Mouse (Mus musculus) liver, embryonic 13.5 days (tissue): ENCODE results near the gene Cntnap3. TPM values are rescaled to one million over a fixed set of nuclear protein-coding genes. Genes with fewer than 3 reads are reported as not detected.
"Not testable (repeated sequence)": the region's sequence is repeated elsewhere in the genome, so short reads cannot be mapped to it uniquely, and the experiment has no call there.

ENCODE experiments used
- ATAC-seq: fragments of 200-750 bp; cut with Nextera tagmentation; 2 replicates; pipeline ENCODE4 v1.8.0; 2017; ENCODE audit warnings: low read depth, mild to moderate bottlenecking, moderate number of reproducible peaks, moderate library complexity
- DNase-seq: peaks from one replicate; pipeline ENCODE4 v3.0.0; 2022
- H3K27ac ChIP-seq: fragments of 300-500 bp; sonication (generic); 2 replicates; pipeline ENCODE4 v1.5.1; 2015; ENCODE audit warnings: moderate library complexity, mild to moderate bottlenecking, inconsistent platforms
- H3K27me3 ChIP-seq: fragments of 300-500 bp; sonication (generic); 2 replicates; pipeline ENCODE4 v1.6.1; 2015; ENCODE audit warnings: mild to moderate bottlenecking, inconsistent platforms
- H3K36me3 ChIP-seq: fragments of 300-500 bp; sonication (generic); 2 replicates; pipeline ENCODE4 v1.6.1; 2015; ENCODE audit warnings: mild to moderate bottlenecking, inconsistent platforms
- H3K4me1 ChIP-seq: fragments of 300-500 bp; sonication (generic); replicated peaks from 2 replicates; pipeline ENCODE4 v1.6.1; 2015; ENCODE audit warnings: inconsistent platforms
- H3K4me2 ChIP-seq: fragments of 300-500 bp; sonication (generic); 2 replicates; pipeline ENCODE4 v1.6.1; 2015; ENCODE audit warnings: inconsistent platforms, mild to moderate bottlenecking, moderate library complexity
- H3K4me3 ChIP-seq: fragments of 300-500 bp; sonication (generic); replicated peaks from 2 replicates; pipeline ENCODE4 v1.5.1; 2015; ENCODE audit warnings: mild to moderate bottlenecking, inconsistent platforms
- H3K9ac ChIP-seq: fragments of 300-500 bp; sonication (generic); 2 replicates; pipeline ENCODE4 v1.6.1; 2015; ENCODE audit warnings: mild to moderate bottlenecking, inconsistent platforms
- H3K9me3 ChIP-seq: fragments of 300-500 bp; sonication (generic); replicated peaks from 2 replicates; pipeline ENCODE4 v1.6.1; 2016; ENCODE audit warnings: inconsistent platforms
- WGBS: fragments of 180-500 bp; shearing (Covaris S2); methylation state at CpG from one replicate; pipeline ENCODE4 v1.1.7; 2015; ENCODE audit not compliant: insufficient replicate concordance; 5-methylcytosine and 5-hydroxymethylcytosine counted together
- polyA plus RNA-seq: library from polyadenylated mRNA; unstranded; fragments of >200 nt; fragmentation: Nextera tagmentation; extraction: Ambion mirVana; gene quantifications from 2 replicates; pipeline ENCODE4 v1.2.1, GENCODE M21; 2015

Cntnap3 gene
- not detected in 2 replicates for polyA plus RNA-seq

DNA sequence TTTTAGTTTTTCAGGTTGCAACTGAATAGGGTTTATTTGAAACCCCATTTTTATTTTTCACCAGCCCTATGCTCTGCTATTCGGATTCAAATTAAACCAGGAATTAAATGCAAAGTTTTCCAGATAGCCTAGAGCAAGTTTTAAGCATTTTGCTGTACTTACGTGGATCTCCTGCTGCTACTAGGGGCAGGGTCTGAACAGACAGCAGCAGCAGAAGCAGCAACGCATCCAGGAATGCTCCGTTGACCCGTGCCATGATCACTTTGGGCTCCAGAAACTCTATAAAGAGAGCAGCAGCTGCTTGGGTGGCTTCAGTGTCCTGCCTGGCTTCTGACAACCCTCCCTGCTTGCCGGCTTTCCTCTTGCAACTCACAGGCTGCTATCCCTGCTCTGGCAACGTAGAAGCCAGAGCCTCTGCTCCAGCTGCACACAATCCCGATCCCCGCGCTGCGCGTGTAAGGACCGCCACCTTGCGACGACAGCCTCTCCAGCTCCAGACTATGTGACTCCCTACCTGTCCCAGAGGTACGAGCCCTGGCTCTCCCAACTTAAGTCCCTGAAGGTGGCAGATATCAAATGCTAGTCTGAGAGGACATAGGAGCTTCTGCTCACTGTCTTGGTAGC lies at the start of gene Cntnap3:
Cntnap3 (minus strand) TSS at position 371 of the 624 bp plus-strand sequence.
- DNase-seq (no peak), ATAC-seq (no peak)
- no peak within 1 kb of the TSS for H3K4me2 ChIP-seq
- 13% methylated on average over 16 of the region's 16 CpGs for WGBS
- H3K27me3 ChIP-seq, result no peaks in the 10 kb centered on the region
- H3K9ac ChIP-seq, result no peak within 1 kb of the TSS
- H3K9me3 ChIP-seq, result no peaks in the 10 kb centered on the region
- no peaks in the 10 kb centered on the region for H3K36me3 ChIP-seq
- H3K4me1 ChIP-seq, result no peaks in the 10 kb centered on the region
- H3K4me3 ChIP-seq, result no peak within 1 kb of the TSS
- no peak within 1 kb of the TSS for H3K27ac ChIP-seq

DNA sequence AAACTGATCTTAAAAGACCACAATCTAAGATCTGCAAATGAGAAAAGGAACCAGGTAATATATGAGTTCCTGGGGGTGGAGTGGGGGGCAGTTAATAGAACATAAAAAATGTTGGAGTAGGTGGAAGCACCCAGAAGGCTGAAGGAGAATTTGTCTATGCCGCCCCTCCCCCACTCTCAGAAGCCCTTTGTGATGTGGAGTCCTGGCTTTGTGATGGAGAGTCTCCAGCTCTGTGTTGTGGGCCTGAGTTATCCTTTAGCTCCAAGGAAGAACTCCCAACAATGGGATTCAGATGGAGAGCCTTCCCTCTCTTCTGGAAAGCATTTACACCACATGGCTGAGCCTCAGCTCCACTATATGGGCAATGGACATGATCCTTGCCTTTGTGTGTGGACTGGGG lies 13.4 kb upstream of the Cntnap3 start, which contains the start of gene Spata31:
Spata31 (plus strand) TSS at position 216 of the 400 bp plus-strand sequence.
- Histone ChIP-seq H3K4me1 (no peaks in the 10 kb centered on the region), H3K4me3 (no peak within 1 kb of the TSS), H3K4me2 (no peak within 1 kb of the TSS), H3K9ac (no peak within 1 kb of the TSS), H3K27me3 (no peaks in the 10 kb centered on the region), H3K36me3 (no peaks in the 10 kb centered on the region), H3K27ac (no peak within 1 kb of the TSS), H3K9me3 (no peaks in the 10 kb centered on the region)
- ATAC-seq (no peak), DNase-seq (no peak)
- 59% methylated on average over 1 of the region's 1 CpGs for WGBS

DNA sequence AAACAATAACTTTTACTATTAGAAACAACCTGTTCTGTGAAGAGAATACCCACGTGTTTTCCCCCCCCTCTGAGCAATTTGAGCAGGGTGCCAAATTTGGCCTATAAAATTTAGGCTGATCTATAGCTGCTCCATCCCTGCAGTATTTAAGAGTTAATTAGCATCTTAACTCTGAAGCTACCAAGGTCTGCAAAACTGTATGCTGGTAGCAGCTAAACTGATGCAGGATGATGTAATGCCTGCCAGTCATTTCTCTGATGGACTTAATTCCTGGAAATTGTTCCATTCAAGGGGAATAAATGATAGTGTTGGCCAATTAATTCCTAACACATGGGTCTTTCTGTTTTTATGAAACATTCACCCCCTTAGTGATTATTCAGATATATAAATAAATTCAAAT lies 623 bp downstream of the Cntnap3 start:
- 23% methylated on average over 1 of the region's 1 CpGs for WGBS

DNA sequence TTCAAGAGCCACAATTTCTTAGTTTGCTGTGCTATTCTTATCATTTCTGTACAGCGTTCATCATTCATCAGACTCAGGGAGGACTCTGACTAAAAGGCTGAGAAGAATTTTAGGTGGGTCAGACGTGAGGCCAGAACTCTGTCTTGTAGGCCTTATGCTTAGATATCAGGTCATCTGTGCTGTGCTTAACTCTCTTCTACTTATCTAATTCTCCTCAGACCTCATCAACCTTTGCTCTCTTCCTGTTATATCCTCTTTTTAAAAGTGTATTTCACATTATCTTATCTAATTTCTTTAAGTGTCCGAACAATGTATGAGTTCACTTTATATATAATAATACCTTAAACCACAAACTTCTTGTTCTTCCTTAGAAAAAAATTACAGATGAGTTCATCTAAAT lies 38.4 kb downstream of the Cntnap3 start:
- Histone ChIP-seq H3K4me3 (no peak overlapping the region), H3K27ac (no peak overlapping the region), H3K9ac (no peak overlapping the region), H3K36me3 (no peaks in the 10 kb centered on the region), H3K4me1 (no peaks in the 10 kb centered on the region), H3K4me2 (no peak overlapping the region), H3K27me3 (no peaks in the 10 kb centered on the region), H3K9me3 (no peaks in the 10 kb centered on the region)
- ATAC-seq, result no peak
- no peak for DNase-seq
- 56% methylated on average over 3 of the region's 3 CpGs for WGBS

More for the DNA sequence above, 623 bp downstream of the Cntnap3 start:
- Histone ChIP-seq H3K36me3 (no peaks in the 10 kb centered on the region), H3K27ac (no peak overlapping the region), H3K4me3 (no peak overlapping the region), H3K4me2 (no peak overlapping the region), H3K4me1 (no peaks in the 10 kb centered on the region), H3K9ac (no peak overlapping the region), H3K27me3 (no peaks in the 10 kb centered on the region), H3K9me3 (no peaks in the 10 kb centered on the region)
- no peak for ATAC-seq
- no peak for DNase-seq

DNA sequence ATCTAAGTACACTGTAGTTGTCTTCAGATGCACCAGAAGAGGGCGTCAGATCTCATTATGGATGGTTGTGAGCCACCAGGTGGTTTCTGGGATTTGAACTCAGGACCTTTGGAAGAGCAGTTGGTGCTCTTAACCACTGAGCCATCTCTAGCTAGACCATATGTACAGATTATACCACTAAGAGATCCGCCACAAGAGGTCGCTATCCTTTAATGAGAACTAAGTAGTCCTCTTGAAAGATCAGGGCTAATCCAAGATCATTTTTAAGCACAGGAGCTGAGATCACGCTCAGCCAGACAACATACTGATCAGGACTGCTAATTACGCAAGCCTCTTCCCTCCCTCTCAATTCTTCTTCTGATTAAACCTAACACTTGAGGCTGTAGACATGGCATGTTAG lies 78.9 kb downstream of the Cntnap3 start:
- H3K36me3 ChIP-seq, H3K9me3 ChIP-seq, H3K27me3 ChIP-seq, H3K4me2 ChIP-seq, H3K9ac ChIP-seq, DNase-seq, H3K27ac ChIP-seq, H3K4me3 ChIP-seq, ATAC-seq, H3K4me1 ChIP-seq: not testable (repeated sequence)
- WGBS, result 39% methylated on average over 5 of the region's 5 CpGs

DNA sequence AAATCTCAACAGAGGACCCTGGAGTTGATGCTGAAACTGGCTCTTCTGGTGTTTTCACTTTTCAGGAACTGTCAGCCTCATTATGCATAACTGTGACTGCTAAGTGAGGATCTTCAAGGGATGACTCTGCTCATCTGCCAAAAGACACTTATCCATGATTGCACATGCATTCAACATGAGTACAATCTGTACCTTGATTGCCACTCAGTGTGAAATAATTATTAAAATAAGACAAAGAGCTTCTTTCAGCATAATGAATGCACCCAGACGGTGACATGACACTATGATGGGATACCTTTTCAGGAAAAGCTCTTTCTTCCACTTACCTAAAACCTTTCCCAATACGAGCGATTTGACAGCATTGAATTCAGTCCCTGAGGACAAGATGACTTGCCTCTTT lies 158.4 kb downstream of the Cntnap3 start:
- no peaks in the 10 kb centered on the region for H3K27me3 ChIP-seq
- no peak overlapping the region for H3K27ac ChIP-seq
- H3K9ac ChIP-seq, result no peak overlapping the region
- no peaks in the 10 kb centered on the region for H3K9me3 ChIP-seq
- no peak for DNase-seq
- no peak overlapping the region for H3K4me2 ChIP-seq
- ATAC-seq, result no peak
- no peaks in the 10 kb centered on the region for H3K36me3 ChIP-seq
- no peaks in the 10 kb centered on the region for H3K4me1 ChIP-seq
- no peak overlapping the region for H3K4me3 ChIP-seq
- 62% methylated on average over 3 of the region's 3 CpGs for WGBS

DNA sequence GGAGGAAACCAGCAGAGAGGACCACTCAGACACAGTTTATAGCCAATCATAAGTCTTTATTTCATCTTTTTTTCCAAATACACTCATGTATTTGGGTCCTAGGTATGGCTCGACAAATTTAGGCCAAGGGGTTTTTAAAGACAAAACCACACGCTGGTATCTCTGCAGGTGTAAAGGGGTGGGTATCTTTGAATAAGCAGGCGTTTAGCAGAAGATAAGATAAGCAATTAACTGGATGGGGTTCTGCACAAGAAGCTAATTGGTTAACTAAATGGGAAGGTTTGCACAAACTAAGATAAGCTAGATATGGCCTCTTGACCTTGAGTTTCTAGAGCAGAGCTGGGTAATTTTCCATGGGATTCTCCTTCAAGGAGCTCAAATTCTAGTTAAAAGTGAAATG lies 171.5 kb downstream of the Cntnap3 start:
- 37% methylated on average over 3 of the region's 3 CpGs for WGBS
- Histone ChIP-seq H3K4me2 (no peak overlapping the region), H3K4me1 (no peaks in the 10 kb centered on the region), H3K27me3 (no peaks in the 10 kb centered on the region), H3K9ac (no peak overlapping the region), H3K9me3 (no peaks in the 10 kb centered on the region), H3K36me3 (no peaks in the 10 kb centered on the region), H3K4me3 (no peak overlapping the region), H3K27ac (no peak overlapping the region)
- ATAC-seq (no peak), DNase-seq (no peak)

DNA sequence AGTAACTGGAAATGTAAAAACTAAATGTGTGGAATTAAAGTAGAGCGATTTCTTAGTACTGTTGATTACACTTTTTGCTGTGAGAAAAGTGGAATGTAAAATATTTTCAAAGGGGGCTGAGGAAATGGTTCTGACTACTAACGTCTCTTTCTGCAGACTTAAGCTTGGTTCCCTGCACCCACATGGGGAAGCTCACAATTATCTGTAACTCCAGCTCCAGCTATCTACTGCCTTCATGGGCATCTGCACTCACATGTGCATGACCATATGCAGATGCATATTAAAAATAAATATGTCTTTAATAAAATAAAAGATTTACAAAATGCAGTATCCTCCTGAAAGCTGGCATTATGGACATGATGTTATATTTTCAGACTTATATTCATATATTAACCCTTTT lies 187.0 kb downstream of the Cntnap3 start:
- 50% methylated on average over 2 of the region's 2 CpGs for WGBS
- no peaks in the 10 kb centered on the region for H3K36me3 ChIP-seq
- no peak overlapping the region for H3K27ac ChIP-seq
- H3K4me3 ChIP-seq, result no peak overlapping the region
- H3K9ac ChIP-seq, result no peak overlapping the region
- H3K9me3 ChIP-seq, result no peaks in the 10 kb centered on the region
- H3K27me3 ChIP-seq, result no peaks in the 10 kb centered on the region
- DNase-seq, result no peak
- no peak for ATAC-seq
- H3K4me1 ChIP-seq, result no peaks in the 10 kb centered on the region
- H3K4me2 ChIP-seq, result no peak overlapping the region

DNA sequence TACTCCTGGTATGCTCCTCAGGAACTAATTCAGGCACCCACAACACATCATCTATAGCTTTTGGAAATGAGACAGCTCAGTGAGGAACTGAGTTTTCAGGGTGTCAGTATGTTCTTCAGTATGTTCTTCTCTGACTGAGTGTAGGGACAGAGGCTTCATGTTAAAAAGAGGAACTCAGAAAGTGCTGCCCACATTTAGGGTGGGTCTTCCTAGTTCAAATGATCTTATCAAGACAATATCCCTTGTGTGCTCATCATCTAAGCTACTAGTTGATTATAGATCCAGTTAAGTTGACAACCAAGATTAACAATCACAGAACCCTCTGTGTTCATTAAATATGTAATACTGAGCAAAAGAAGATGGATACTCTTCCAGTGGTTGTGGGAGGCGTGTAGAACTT lies 211.3 kb downstream of the Cntnap3 start:
- Histone ChIP-seq H3K27me3 (no peaks in the 10 kb centered on the region), H3K9ac (no peak overlapping the region), H3K4me2 (no peak overlapping the region), H3K36me3 (no peaks in the 10 kb centered on the region), H3K27ac (no peak overlapping the region), H3K4me3 (no peak overlapping the region), H3K4me1 (no peaks in the 10 kb centered on the region), H3K9me3 (no peaks in the 10 kb centered on the region)
- DNase-seq (no peak), ATAC-seq (no peak)
- 45% methylated on average over 1 of the region's 1 CpGs for whole genome bisulfite sequencing

Other genes with a start within 250 kb of the Cntnap3 start
- gene Spata31, start 13.5 kb upstream of the Cntnap3 start, polyA plus RNA-seq, result not detected in 2 replicates
- not detected in 2 replicates for gene Spata31d1c, start 129.1 kb upstream of the Cntnap3 start, polyA plus RNA-seq
- gene Prss47, start 148.8 kb upstream of the Cntnap3 start, polyA plus RNA-seq, result not detected in 2 replicates
- gene Mfsd14b, start 209.0 kb upstream of the Cntnap3 start, polyA plus RNA-seq, result 43.9 and 49.8 TPM in 2 replicates
- not detected in 2 replicates for gene Olfr465-ps1, start 234.1 kb upstream of the Cntnap3 start, polyA plus RNA-seq
- gene Olfr466, start 246.3 kb upstream of the Cntnap3 start, polyA plus RNA-seq, result not detected in 2 replicates